Mouse (Mus musculus) heart, embryonic 16.5 days (tissue): Measurements from ENCODE around the gene Gm19426. TPM values are rescaled to one million over a fixed set of nuclear protein-coding genes. Genes with fewer than 3 reads are reported as not detected.

Experiments used
- ATAC-seq: fragments of 200-750 bp; cut with Nextera tagmentation; replicated peaks from 2 replicates; pipeline ENCODE4 v1.8.0; 2017; ENCODE audit warnings: moderate number of reproducible peaks; ENCODE audit not compliant: insufficient read depth, low FRiP score; ENCODE audit errors: extremely low read depth
- H3K27ac ChIP-seq: fragments of 300-500 bp; sonication (generic); 2 replicates; pipeline ENCODE4 v1.5.1; 2014; ENCODE audit warnings: mild to moderate bottlenecking, low read length, control low read depth, moderate library complexity
- H3K27me3 ChIP-seq: fragments of 300-500 bp; sonication (generic); 2 replicates; pipeline ENCODE4 v1.6.1; 2014; ENCODE audit warnings: low read length, mixed read lengths; ENCODE audit not compliant: control insufficient read depth, insufficient read depth
- H3K36me3 ChIP-seq: fragments of 300-500 bp; sonication (generic); 2 replicates; pipeline ENCODE4 v1.6.1; 2014; ENCODE audit not compliant: control insufficient read depth, insufficient read depth
- H3K4me1 ChIP-seq: fragments of 300-500 bp; sonication (generic); 2 replicates; pipeline ENCODE4 v1.6.1; 2014; ENCODE audit warnings: low read length, mixed read lengths; ENCODE audit not compliant: control insufficient read depth, insufficient read depth
- H3K4me2 ChIP-seq: fragments of 300-500 bp; sonication (generic); 2 replicates; pipeline ENCODE4 v1.6.1; 2014; ENCODE audit warnings: low read depth, mild to moderate bottlenecking, control low read depth, low read length
- H3K4me3 ChIP-seq: fragments of 300-500 bp; sonication (generic); 2 replicates; pipeline ENCODE4 v1.5.1; 2014; ENCODE audit warnings: mild to moderate bottlenecking, control low read depth, low read length
- H3K9ac ChIP-seq: fragments of 300-500 bp; sonication (generic); 2 replicates; pipeline ENCODE4 v1.6.1; 2014; ENCODE audit warnings: low read length, control low read depth
- H3K9me3 ChIP-seq: fragments of 300-500 bp; sonication (generic); replicated peaks from 2 replicates; pipeline ENCODE4 v1.6.1; 2016; ENCODE audit warnings: low read length; ENCODE audit not compliant: control insufficient read depth
- WGBS: fragments of 180-500 bp; shearing (Covaris S2); extraction: QIAGEN DNeasy Blood & Tissue Kit; methylation state at CpG from one replicate; pipeline ENCODE4 v1.1.7; 2014; 5-methylcytosine and 5-hydroxymethylcytosine counted together
- microRNA counts: library from miRNA; unstranded; fragments of <30 nt; microRNA quantifications from one replicate; lab custom pipeline; 2016
- microRNA-seq: library from miRNA; unstranded; fragments of <30 nt; microRNA quantifications from one replicate; pipeline ENCODE4, GENCODE M21; 2017
- polyA plus RNA-seq: library from polyadenylated mRNA; unstranded; fragments of >200 nt; fragmentation: Nextera tagmentation; extraction: Ambion mirVana; gene quantifications from 2 replicates; pipeline ENCODE4 v1.2.1, GENCODE M21; 2015

Gene Gm19426
- polyA plus RNA-seq, 1 experiment from 2014 or later, result 3.6 TPM

- Histone ChIP-seq H3K9ac (no peak overlapping the region), H3K4me2 (no peak overlapping the region), H3K27ac (no peak overlapping the region), H3K4me3 (no peak overlapping the region), H3K4me1 (no peaks in the 10 kb centered on the region), H3K27me3 (no peaks in the 10 kb centered on the region), H3K36me3 (peaks cover 13% of the 10 kb centered on the region), H3K9me3 (no peaks in the 10 kb centered on the region)
- WGBS, result 88% methylated on average over 1 of the region's 1 CpGs
- no peak for ATAC-seq
Measured at GRCm38 (mm10) chr2:84705295-84705694, 38.2 kb downstream of the Gm19426 start.

- H3K27me3 ChIP-seq, result no peaks in the 10 kb centered on the region
- H3K9ac ChIP-seq, result no peak overlapping the region
- peaks cover 7% of the 10 kb centered on the region for H3K36me3 ChIP-seq
- 72% methylated on average over 5 of the region's 5 CpGs for WGBS
- no peak for ATAC-seq
- H3K27ac ChIP-seq, result no peak overlapping the region
- no peak overlapping the region for H3K4me3 ChIP-seq
- H3K4me2 ChIP-seq, result no peak overlapping the region
- H3K9me3 ChIP-seq, result no peaks in the 10 kb centered on the region
- H3K4me1 ChIP-seq, result no peaks in the 10 kb centered on the region
Measured at GRCm38 (mm10) chr2:84704329-84704728, 39.1 kb downstream of the Gm19426 start.

DNA sequence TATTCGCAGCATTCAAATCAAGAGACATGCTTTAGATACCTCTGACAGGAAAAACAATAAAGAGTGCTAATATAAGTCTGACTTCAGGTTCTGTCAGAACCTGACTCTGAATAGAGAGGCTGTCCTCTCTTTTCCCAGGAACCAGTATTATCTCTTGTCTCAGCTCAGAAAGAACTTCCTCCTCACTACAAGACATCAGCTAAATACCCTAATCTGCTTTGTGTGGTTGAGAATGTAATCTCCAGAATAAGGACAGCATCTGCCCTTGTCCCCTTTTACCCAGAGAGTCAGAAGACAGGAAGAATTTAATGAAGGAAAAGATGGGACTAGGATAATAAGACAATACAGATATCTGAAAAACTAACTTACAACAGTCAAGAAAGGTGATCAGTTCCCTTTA, 40.0 kb downstream of the Gm19426 start:
- Histone ChIP-seq H3K9me3 (no peaks in the 10 kb centered on the region), H3K36me3 (peaks cover 7% of the 10 kb centered on the region), H3K4me3 (no peak overlapping the region), H3K9ac (no peak overlapping the region), H3K4me1 (no peaks in the 10 kb centered on the region), H3K27me3 (no peaks in the 10 kb centered on the region), H3K27ac (no peak overlapping the region), H3K4me2 (no peak overlapping the region)
- ATAC-seq, result no peak
- 79% methylated on average over 1 of the region's 1 CpGs for WGBS

DNA sequence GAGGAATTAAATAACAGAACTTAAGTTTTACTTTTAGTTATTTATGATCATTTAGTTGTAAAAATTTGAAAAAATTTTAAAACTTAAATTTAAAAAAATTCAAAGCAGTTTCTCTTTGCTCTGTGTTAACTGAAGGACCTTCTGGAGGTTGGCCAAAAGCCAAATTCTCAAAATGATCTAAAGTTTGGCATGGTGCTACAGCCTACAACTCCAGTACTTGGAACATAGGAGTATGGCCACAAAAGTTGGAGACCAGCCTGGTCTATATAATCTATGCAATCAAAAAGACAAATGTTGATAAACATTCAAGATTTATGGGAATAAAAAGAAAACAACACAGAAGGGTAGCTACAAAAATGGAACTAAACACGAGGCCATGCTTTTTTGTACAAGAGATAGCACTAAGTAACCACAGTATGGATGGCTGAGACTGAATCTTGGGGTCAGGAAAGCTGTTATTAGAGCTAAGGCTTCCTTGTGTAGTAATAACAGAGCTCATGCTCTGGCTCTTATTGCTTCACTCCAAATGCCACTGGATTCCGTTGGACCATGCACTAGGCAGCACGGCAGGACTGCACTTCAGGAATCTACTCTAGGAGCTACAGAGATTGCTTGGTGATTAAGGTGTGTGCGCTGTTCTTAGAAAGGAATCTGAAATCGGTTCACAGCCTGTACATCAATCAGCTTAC, 48.3 kb downstream of the Gm19426 start:
- Histone ChIP-seq H3K36me3 (peaks cover 45% of the 10 kb centered on the region), H3K4me1 (no peaks in the 10 kb centered on the region), H3K27me3 (no peaks in the 10 kb centered on the region), H3K9ac (no peak overlapping the region), H3K9me3 (no peaks in the 10 kb centered on the region), H3K4me2 (no peak overlapping the region), H3K27ac (no peak overlapping the region), H3K4me3 (no peak overlapping the region)
- no peak for ATAC-seq
- 79% methylated on average over 5 of the region's 5 CpGs for WGBS

MicroRNAs within 50 kb of the gene (microRNA counts, 519-probe panel; counts per million panel counts)
- microRNA mmu-miR-130a (lab: Ali Mortazavi, UCI), result 4,545 counts per million, percentile 99 among the panel's probes with 10 or more counts

Small RNA genes within 50 kb of the gene (microRNA-seq; reads per million reads assigned to microRNA genes)
- gene Mir130a, result 20,426 reads per million, percentile 97 among the genes with 10 or more reads in this experiment

Other genes with a start within 250 kb of the Gm19426 start
- gene Ctnnd1, start 92.9 kb downstream of the Gm19426 start, polyA plus RNA-seq, result 58.7 and 66.3 TPM in 2 replicates
- gene Btbd18, start 84.6 kb downstream of the Gm19426 start, polyA plus RNA-seq, result 0.13 and 0.19 TPM in 2 replicates
- gene Selenoh, start 72.9 kb downstream of the Gm19426 start, polyA plus RNA-seq, result 187 and 195 TPM in 2 replicates
- not detected in 2 replicates for gene Gm28635, start 65.6 kb downstream of the Gm19426 start, polyA plus RNA-seq
- 21.4 and 23.0 TPM in 2 replicates for gene Med19, start 65.3 kb downstream of the Gm19426 start, polyA plus RNA-seq
- 180 and 182 TPM in 2 replicates for gene Tmx2, start 64.5 kb downstream of the Gm19426 start, polyA plus RNA-seq
- gene Zdhhc5, start 28.5 kb downstream of the Gm19426 start, polyA plus RNA-seq, result 21.7 and 22.7 TPM in 2 replicates
- gene Clp1, start 16.3 kb downstream of the Gm19426 start, polyA plus RNA-seq, result 17.9 and 19.5 TPM in 2 replicates
- 2.4 and 2.6 TPM in 2 replicates for gene Ypel4, start 9.6 kb downstream of the Gm19426 start, polyA plus RNA-seq
- 44.6 and 51.2 TPM in 2 replicates for gene Serping1, start 31.8 kb upstream of the Gm19426 start, polyA plus RNA-seq
- 102 and 110 TPM in 2 replicates for gene Ube2l6, start 55.2 kb upstream of the Gm19426 start, polyA plus RNA-seq
- 0.21 and 0.24 TPM in 2 replicates for gene Smtnl1, start 79.0 kb upstream of the Gm19426 start, polyA plus RNA-seq
- gene Timm10, start 83.3 kb upstream of the Gm19426 start, polyA plus RNA-seq, result 92.9 and 97.9 TPM in 2 replicates
- gene Slc43a1, start 95.2 kb upstream of the Gm19426 start, polyA plus RNA-seq, result 8.0 and 8.7 TPM in 2 replicates
- 1.5 and 1.7 TPM in 2 replicates for gene Rtn4rl2, start 143.1 kb upstream of the Gm19426 start, polyA plus RNA-seq
- gene Slc43a3, start 192.9 kb upstream of the Gm19426 start, polyA plus RNA-seq, result 42.5 and 43.6 TPM in 2 replicates
- 0.68 TPM in 1 of 2 replicates, not detected in the other for gene Prg2, start 236.8 kb upstream of the Gm19426 start, polyA plus RNA-seq
- gene Prg3, start 244.6 kb upstream of the Gm19426 start, polyA plus RNA-seq, result 0.34 TPM in 1 of 2 replicates, not detected in the other